Mouse (Mus musculus) hindbrain, postnatal 0 days (tissue): ENCODE data around the gene Actr3. TPM values are rescaled to one million over a fixed set of nuclear protein-coding genes. Genes with fewer than 3 reads are reported as not detected.
A peak's percentile ranks its signal among the peaks of the same experiment; 100 is the strongest.

Experiments used
- ATAC-seq: fragments of 200-750 bp; cut with Nextera tagmentation; 2 replicates; pipeline ENCODE4 v1.8.0; 2017; ENCODE audit warnings: mild to moderate bottlenecking, moderate TSS enrichment, moderate library complexity
- DNase-seq: peaks from one replicate; pipeline ENCODE4 v3.0.0-alpha.2; 2015; ENCODE audit warnings: low spot score
- H3K27ac ChIP-seq: fragments of 300-500 bp; sonication (generic); 2 replicates; pipeline ENCODE4 v1.5.1; 2014; ENCODE audit warnings: mild to moderate bottlenecking
- H3K27me3 ChIP-seq: fragments of 300-500 bp; sonication (generic); 2 replicates; pipeline ENCODE4 v1.6.1; 2014; ENCODE audit warnings: low read length, mixed read lengths; ENCODE audit not compliant: insufficient read depth
- H3K36me3 ChIP-seq: fragments of 300-500 bp; sonication (generic); 2 replicates; pipeline ENCODE4 v1.6.1; 2014; ENCODE audit warnings: low read length, mixed read lengths; ENCODE audit not compliant: insufficient read depth
- H3K4me1 ChIP-seq: fragments of 300-500 bp; sonication (generic); 2 replicates; pipeline ENCODE4 v1.6.1; 2014; ENCODE audit warnings: antibody characterized with exemption, low read length, mixed read lengths; ENCODE audit not compliant: insufficient read depth
- H3K4me2 ChIP-seq: fragments of 300-500 bp; sonication (generic); 2 replicates; pipeline ENCODE4 v1.6.1; 2014; ENCODE audit warnings: low read depth, mild to moderate bottlenecking, low read length, moderate library complexity, mixed read lengths
- H3K4me3 ChIP-seq: fragments of 300-500 bp; sonication (generic); 2 replicates; pipeline ENCODE4 v1.5.1; 2014; ENCODE audit warnings: low read length
- H3K9ac ChIP-seq: fragments of 300-500 bp; sonication (generic); replicated peaks from 2 replicates; pipeline ENCODE4 v1.6.1; 2014; ENCODE audit warnings: mild to moderate bottlenecking, low read length, moderate library complexity, mixed read lengths
- H3K9me3 ChIP-seq: fragments of 300-500 bp; sonication (generic); 2 replicates; pipeline ENCODE4 v1.6.1; 2016; ENCODE audit warnings: low read length, mixed read lengths
- CTCF ChIP-seq: IDR thresholded peaks from 2 replicates; pipeline ENCODE4 v1.5.1; 2016; ENCODE audit warnings: antibody characterized with exemption, control low read depth, low read depth
- WGBS: fragments of 180-500 bp; shearing (Covaris S2); extraction: QIAGEN DNeasy Blood & Tissue Kit; methylation state at CpG from one replicate; pipeline ENCODE4 v1.1.7; 2014; 5-methylcytosine and 5-hydroxymethylcytosine counted together
- polyA plus RNA-seq: library from polyadenylated mRNA; unstranded; fragments of >200 nt; fragmentation: Nextera tagmentation; extraction: Ambion mirVana; gene quantifications from 2 replicates; pipeline ENCODE4 v1.2.1, GENCODE M21; 2015
- total RNA-seq: library from RNA; depleted of rRNA; stranded (reverse); fragments of >200 nt; gene quantifications from 2 replicates; pipeline ENCODE4 v1.2.3, GENCODE M21; 2014; rRNA removed

Gene Actr3
- total RNA-seq (130 and 138 TPM in 2 replicates), polyA plus RNA-seq (180 and 186 TPM in 2 replicates)

DNA sequence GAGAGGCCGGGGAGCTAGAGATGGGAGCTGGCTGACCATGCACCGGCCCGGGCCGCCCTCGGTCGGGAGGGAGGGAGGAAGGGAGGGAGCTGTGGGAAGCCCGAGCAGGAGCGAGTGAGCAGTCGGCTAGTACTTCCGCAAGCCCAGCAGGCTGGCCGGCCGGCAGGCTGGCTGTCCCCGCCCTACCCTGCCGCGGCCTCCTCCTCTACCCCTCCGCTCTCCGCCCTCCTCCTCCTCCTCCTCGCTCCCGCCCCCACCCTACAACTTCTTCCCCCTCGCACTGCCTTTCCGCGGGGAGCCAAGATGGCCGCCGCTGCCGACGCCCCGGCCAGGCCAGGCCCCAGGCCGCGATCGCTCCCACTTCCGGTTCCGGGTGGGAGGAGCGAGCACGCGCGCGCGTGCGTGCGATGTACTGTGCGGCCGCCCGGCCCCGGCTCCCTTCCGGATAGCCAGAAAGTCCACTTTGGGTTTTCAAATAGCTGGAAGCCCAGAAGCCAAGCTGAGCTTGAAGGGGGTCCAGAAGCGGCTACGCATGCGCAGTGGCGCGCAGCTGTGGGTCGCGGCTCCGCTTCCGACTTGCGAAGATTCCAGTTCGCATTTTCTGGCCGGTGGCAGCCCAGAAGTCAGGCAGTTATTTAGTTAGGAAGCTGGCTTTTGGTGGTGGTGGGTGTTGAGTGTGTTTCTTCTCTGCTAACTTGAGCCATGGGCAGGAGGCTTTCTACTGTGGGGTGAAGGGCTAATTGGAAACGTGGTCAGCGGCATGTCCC is at the start of gene Actr3:
TSS of gene Actr3 (minus strand) at position 359 of the 767 bp plus-strand sequence.
- WGBS, result under 1% methylated on average over 46 of the region's 59 CpGs
- no peaks in the 10 kb centered on the region for H3K9me3 ChIP-seq
- H3K4me3 ChIP-seq, result peak within 1 kb of the TSS; percentile 80
- H3K9ac ChIP-seq, result peak within 1 kb of the TSS; percentile 88
- H3K27ac ChIP-seq, result peak within 1 kb of the TSS; percentile 96
- DNase-seq (peak; percentile 100), ATAC-seq (peak; percentile 98)
- H3K4me1 ChIP-seq, result peaks cover 13% of the 10 kb centered on the region
- H3K27me3 ChIP-seq, result no peaks in the 10 kb centered on the region
- TF ChIP-seq CTCF, result no peak
- peak within 1 kb of the TSS; percentile 78 for H3K4me2 ChIP-seq
- H3K36me3 ChIP-seq, result no peaks in the 10 kb centered on the region

DNA sequence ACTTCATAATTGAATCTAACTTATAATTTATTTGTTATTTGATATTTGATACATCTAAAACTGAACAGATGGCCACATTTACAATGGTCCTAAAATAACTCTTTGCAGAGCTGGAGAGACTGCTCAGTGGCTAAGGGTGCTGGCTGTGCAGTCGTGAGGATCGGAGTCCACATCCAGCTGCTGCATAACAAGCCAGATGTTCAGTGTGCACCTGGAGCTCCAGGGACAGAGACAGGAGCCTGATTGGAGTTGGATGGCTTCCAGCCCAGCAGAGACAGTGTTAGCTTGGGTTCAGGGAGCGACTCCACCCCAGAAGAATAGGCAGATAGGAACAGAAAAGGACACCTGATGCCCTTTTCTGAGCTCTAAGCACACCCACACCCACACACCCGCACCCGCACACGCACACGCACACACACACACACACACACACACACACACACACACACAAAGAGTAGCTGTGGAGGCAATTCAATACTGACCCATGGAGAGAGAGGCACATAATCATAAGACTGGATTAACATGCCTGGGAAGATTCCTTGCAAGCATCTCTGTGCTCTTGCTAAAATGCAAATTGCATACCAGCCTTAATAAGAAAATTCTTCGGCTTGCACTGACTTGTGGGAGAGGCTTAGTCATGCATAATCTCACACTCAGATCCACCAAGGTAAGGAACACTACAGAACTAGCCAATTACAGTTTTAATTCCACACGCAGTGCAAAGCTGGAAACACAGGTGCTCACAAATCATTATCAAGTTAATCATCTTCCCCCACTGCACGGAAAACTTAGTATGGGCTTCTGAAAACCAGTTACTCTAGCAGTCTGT is 47.1 kb upstream of the Actr3 start:
- H3K9ac ChIP-seq, result no peak overlapping the region
- H3K4me3 ChIP-seq, result no peak overlapping the region
- 70% methylated on average over 10 of the region's 10 CpGs for WGBS
- no peak overlapping the region for H3K27ac ChIP-seq
- peak; percentile 13 for DNase-seq
- no peaks in the 10 kb centered on the region for H3K27me3 ChIP-seq
- H3K4me1 ChIP-seq, result no peaks in the 10 kb centered on the region
- H3K9me3 ChIP-seq, result no peaks in the 10 kb centered on the region
- no peak for TF ChIP-seq CTCF
- peak; percentile 35; the same call in 1 of the 2 replicates for ATAC-seq
- H3K4me2 ChIP-seq, result no peak overlapping the region
- no peaks in the 10 kb centered on the region for H3K36me3 ChIP-seq

DNA sequence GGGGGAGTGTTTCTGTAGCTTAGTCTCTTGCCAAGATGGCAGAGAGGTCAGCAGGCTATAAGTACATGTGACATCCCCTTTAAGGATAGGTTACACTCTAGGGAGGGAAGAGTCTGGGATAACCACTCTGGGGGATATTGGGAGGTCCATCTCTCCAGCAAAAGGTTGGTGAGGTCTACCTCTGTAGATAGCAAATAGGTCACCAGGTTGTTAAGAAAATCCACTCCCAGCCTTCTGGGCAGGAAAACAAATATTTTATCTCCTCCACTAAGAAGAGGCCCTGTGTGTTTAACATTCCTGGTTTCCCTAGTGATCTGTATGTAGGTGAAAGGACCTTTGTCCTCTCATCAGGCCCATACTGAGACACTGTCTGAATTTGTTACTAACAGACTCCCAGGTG is 46.3 kb upstream of the Actr3 start:
- no peak for ATAC-seq
- Histone ChIP-seq H3K4me1 (no peaks in the 10 kb centered on the region), H3K27me3 (no peaks in the 10 kb centered on the region), H3K9me3 (no peaks in the 10 kb centered on the region), H3K36me3 (no peaks in the 10 kb centered on the region), H3K27ac (no peak overlapping the region), H3K4me3 (no peak overlapping the region), H3K9ac (no peak overlapping the region), H3K4me2 (no peak overlapping the region)
- no peak for DNase-seq
- TF ChIP-seq CTCF, result no peak

DNA sequence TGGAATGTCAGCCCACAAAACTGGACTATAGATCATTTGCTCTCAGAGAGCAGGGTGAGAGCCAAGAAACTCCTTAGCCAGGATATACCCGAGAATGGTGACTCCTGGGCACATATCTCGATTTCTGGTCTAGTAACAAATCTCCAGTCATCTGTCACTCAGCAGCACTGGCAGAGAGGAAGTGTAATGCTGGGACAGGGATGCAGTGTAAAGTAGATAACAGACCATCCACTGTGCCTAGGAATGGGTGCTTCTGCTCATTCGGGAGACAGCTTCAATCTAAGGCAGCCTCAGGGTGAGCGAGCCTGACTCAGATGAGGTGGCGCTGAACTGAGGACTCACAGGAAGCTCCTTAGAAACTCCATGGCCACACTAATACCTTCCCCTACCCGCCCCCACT is 43.1 kb upstream of the Actr3 start:
- no peak for TF ChIP-seq CTCF
- Histone ChIP-seq H3K27me3 (no peaks in the 10 kb centered on the region), H3K4me3 (no peak overlapping the region), H3K4me1 (no peaks in the 10 kb centered on the region), H3K9ac (no peak overlapping the region), H3K36me3 (no peaks in the 10 kb centered on the region), H3K4me2 (no peak overlapping the region), H3K9me3 (no peaks in the 10 kb centered on the region), H3K27ac (no peak overlapping the region)
- no peak for DNase-seq
- ATAC-seq, result no peak
- 94% methylated on average over 6 of the region's 6 CpGs for WGBS

DNA sequence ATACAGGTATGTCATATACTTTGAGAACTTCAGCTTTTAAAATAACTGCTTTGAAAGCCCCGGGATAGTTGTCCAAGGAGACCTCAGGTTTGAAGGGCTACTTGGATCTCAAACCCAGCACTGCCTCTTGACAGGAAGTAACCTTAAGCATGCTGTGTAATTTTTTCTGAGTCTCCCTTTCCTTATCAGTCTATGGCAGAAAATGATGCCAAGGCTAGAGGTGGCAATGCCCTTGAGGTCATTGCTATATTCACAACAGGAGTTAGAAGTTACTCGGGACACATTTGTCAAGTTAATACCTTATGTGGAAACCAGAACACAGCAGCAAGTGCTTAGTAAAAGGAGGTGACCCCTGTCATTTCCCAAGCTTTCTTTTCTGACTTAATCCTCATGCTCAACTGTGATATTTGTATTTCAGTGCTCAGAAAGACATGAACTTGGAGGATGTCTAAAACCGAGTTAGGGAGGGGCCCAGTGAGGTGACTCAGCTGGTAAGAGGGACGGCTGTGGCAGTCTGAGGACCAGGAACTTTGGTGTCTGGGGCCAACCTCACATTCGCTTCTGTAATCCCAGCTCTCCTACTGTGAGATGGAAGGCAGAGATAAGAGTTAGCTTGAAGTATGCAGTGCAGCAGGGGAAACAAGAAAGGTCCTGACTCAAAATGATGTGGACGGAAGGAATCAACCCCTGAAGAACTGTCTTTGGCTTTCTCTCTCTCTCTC is 40.6 kb upstream of the Actr3 start:
- Histone ChIP-seq H3K27me3 (no peaks in the 10 kb centered on the region), H3K4me3 (no peak overlapping the region), H3K27ac (no peak overlapping the region), H3K9me3 (no peaks in the 10 kb centered on the region), H3K9ac (no peak overlapping the region), H3K4me2 (no peak overlapping the region), H3K36me3 (no peaks in the 10 kb centered on the region), H3K4me1 (no peaks in the 10 kb centered on the region)
- DNase-seq, result no peak
- no peak for ATAC-seq
- 81% methylated on average over 6 of the region's 6 CpGs for WGBS
- no peak for TF ChIP-seq CTCF

DNA sequence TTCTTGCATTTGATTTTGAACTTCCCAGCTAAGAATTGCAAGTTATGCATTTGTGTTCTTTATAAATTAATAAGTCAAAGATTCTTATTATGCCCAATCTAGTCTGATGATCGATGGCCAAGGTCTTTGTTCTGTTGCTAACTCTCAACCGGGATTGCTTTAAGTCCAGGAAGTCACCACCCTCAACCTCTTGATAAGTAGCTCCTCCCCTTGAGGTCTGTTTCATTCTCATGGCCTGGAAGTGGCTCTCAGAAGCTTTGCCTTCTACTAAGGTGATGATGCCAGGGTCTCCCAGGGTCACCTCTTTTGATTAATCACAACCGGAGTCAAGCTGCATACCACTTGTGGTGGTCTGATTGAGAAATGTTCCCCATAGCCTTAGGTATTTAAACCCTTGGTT is 38.3 kb upstream of the Actr3 start:
- Histone ChIP-seq H3K36me3 (no peaks in the 10 kb centered on the region), H3K4me2 (no peak overlapping the region), H3K4me3 (no peak overlapping the region), H3K27me3 (no peaks in the 10 kb centered on the region), H3K9me3 (no peaks in the 10 kb centered on the region), H3K4me1 (no peaks in the 10 kb centered on the region), H3K9ac (no peak overlapping the region), H3K27ac (no peak overlapping the region)
- 95% methylated on average over 3 of the region's 3 CpGs for WGBS
- no peak for TF ChIP-seq CTCF
- ATAC-seq, result no peak
- no peak for DNase-seq
